Mouse (Mus musculus): ENCODE results near the gene Hist1h2bq.
"Not testable (repeated sequence)": the region's sequence is repeated elsewhere in the genome, so short reads cannot be mapped to it uniquely, and the experiment has no call there.

Gene Hist1h2bq

DNA sequence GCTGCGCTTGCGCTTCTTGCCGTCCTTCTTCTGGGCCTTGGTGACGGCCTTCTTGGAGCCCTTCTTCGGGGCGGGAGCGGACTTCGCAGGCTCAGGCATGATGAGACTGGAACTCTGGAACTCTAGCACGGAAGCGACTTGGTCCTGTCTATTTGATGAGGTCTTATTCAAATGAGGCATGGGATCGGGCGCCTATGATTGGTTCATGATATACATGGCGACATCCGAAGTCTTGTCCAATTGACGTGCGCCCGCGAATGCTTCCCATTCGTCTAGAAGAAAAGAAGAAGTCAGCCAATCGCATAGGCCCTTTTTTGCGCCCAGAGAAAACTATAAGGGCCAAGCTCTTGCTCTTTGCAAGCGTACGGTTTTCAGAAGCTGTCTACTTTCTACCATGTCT is at the start of gene Hist1h2bq, which contains the start of gene Hist1h2ao:
TSS of gene Hist1h2bq (minus strand) at position 125 of the 400 bp plus-strand sequence.
TSS of gene Hist1h2ao (plus strand) at position 393 of the 400 bp plus-strand sequence.
- DNase-seq (ENCODE audit: low spot score in 2 of 2) = not testable (repeated sequence)

DNA sequence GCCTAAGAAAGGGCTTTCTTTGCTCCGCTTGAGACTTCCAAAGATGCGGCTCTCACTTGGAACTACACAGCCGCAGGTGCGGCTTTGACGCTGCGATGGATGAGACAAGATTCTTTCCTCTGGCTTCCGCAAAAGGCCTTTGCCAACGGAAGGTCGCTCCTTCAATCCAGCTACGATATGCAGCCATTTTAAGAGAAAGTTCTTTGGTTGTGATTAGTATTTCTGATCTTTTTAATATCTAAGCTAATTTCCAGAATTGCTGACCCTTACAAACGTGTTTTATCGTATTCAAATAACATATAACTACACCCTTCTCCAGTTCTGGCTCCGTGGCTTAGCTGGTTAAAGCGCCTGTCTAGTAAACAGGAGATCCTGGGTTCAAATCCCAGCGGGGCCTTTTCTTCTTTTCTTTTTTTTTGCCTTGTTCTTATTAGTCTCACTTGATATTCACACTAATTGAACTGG is 45.7 kb upstream of the Hist1h2bq start:
- DNase-seq (ENCODE audit: low spot score in 2 of 2) = no peak

DNA sequence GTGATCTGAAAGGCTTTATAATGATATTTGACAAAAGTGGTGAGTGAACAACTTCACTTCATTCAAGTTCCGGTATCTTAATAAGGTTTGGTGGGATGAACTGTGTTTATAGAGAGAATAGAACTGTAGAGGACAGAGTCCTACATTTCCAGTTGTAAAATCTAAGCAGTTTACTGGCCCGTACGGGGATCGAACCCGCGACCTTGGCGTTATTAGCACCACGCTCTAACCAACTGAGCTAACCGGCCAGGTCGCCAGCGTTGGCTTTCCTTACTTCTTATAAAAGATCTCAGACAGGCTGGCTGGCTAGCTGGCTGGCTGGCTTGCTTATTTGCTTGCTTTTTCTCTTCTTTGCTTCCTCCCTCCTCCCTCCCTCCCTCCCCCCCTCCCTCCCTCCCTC is 45.1 kb upstream of the Hist1h2bq start:
- peak; percentile 55 for DNase-seq (ENCODE audit: low spot score in 2 of 2)

DNA sequence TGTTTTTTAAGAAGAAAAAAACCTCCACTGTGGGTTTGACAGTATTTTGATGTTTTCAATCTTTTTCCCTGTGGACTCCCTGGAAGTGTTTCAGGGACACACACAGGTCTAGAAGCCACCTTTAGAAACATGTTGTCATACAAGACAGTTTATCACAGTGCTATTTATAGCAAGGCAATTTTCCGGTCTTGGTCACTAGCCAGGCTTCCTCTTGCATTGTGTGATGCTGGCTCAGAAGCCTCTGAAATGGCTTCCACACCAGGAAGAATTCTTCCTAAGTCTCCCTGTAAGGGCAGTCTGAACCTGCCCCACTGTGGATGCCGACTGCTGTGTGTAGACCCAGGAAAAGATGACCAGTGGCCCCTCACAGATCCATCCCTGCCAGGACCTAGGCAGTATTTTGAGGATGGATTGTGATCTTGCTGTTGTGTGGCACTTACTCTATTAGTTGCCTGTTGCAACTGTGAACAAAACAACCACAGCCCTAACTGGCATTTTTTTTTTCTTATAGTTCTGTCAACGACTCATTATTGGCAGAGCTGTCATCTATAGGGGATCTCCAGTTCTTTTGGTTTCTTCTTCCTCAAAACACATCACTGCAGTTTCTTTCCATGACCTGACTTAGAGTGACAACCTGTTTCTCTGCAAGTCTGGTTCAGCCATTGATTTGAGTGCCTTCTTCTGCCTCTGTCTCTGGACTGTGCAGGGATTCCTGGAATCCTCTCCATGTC is 42.4 kb upstream of the Hist1h2bq start:
- DNase-seq (ENCODE audit: low spot score in 2 of 2) = no peak

DNA sequence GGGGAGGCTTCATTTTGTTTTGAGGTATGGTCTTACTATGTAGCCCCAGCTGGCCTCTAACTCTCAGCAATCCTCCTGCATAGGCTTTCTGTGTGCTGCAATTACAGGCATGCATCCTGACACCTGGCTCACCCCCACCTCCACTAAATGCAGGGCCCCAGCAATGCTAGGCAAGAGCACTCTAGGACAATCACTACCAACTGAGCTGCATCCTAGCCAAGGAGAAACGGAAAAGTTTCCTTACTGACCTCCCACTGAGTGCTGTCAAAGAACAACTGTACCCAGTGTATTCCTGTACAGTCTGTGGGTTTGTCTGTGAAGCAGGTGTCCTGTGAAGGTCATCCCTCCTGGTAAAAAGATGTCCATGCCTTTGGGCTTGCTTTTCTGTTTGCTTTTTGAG is 40.7 kb upstream of the Hist1h2bq start:
- DNase-seq (ENCODE audit: low spot score in 2 of 2) = not testable (repeated sequence)

DNA sequence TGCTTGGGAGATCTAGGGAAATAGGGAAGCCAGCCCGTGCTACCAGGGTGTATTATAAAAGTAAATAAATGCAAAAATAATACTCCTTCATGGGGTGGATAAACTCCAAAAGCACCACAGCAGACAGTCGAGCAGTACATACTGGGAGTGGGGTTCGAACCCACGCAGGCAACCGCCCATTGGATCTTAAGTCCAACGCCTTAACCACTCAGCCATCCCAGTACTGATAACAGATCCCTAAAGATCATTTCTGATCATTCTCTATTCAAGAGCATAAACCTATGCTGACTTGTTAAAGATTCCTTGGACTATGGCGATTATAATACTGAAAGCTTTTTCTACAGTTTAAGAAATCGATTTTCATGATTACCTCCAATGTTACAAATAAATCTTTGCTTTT is 37.9 kb upstream of the Hist1h2bq start:
- no peak for DNase-seq (ENCODE audit: low spot score in 2 of 2)

DNA sequence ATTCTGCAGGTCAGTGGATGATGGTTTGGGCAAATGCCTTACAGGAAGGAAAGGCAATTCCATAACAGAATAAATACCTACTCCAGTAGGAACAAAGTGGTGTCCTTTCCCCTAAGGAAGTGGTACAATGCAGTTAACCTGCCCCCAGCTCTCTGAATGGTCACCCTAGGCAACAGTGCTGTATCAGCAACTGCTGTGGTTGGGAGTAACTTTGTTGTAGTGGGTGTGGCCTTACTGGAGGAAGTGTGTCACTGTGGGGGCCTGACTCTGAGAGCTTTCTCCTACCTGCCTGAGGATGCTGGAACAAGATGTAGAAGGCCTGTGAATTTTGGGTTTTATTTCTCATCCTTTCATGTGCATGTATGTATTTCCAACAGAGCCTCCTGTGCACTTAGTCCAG is 36.4 kb upstream of the Hist1h2bq start:
- DNase-seq (ENCODE audit: low spot score in 2 of 2) = not testable (repeated sequence)

DNA sequence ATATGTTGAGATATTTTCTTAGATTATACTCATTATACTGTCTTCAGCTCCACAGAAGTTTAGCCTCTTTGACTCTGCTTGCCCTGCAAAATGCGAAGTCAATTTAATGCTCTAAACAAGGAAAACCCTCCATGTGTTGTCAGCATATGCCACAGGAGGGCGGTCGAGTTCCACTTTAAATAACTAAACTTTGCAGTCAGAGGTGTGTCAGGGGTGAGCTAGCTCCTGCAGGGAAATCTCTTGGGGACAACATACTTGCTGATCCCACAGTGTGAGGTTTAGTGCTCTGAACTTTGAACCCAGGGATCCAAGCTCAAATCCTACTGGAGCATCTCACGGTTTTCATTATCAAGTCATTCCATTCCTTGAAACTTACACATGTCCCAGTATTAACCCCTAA is 30.5 kb upstream of the Hist1h2bq start:
- DNase-seq (ENCODE audit: low spot score in 2 of 2) = not testable (repeated sequence)

DNA sequence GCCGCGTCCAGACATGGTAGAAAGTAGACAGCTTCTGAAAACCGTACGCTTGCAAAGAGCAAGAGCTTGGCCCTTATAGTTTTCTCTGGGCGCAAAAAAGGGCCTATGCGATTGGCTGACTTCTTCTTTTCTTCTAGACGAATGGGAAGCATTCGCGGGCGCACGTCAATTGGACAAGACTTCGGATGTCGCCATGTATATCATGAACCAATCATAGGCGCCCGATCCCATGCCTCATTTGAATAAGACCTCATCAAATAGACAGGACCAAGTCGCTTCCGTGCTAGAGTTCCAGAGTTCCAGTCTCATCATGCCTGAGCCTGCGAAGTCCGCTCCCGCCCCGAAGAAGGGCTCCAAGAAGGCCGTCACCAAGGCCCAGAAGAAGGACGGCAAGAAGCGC is 23.5 kb upstream of the Hist1h2bq start, which contains the start of the genes Hist1h2ap and Hist1h2br:
TSS of gene Hist1h2ap (minus strand) at position 47 of the 400 bp plus-strand sequence.
TSS of gene Hist1h2br (plus strand) at position 283 of the 400 bp plus-strand sequence.
- DNase-seq (ENCODE audit: low spot score in 2 of 2) = not testable (repeated sequence)

DNA sequence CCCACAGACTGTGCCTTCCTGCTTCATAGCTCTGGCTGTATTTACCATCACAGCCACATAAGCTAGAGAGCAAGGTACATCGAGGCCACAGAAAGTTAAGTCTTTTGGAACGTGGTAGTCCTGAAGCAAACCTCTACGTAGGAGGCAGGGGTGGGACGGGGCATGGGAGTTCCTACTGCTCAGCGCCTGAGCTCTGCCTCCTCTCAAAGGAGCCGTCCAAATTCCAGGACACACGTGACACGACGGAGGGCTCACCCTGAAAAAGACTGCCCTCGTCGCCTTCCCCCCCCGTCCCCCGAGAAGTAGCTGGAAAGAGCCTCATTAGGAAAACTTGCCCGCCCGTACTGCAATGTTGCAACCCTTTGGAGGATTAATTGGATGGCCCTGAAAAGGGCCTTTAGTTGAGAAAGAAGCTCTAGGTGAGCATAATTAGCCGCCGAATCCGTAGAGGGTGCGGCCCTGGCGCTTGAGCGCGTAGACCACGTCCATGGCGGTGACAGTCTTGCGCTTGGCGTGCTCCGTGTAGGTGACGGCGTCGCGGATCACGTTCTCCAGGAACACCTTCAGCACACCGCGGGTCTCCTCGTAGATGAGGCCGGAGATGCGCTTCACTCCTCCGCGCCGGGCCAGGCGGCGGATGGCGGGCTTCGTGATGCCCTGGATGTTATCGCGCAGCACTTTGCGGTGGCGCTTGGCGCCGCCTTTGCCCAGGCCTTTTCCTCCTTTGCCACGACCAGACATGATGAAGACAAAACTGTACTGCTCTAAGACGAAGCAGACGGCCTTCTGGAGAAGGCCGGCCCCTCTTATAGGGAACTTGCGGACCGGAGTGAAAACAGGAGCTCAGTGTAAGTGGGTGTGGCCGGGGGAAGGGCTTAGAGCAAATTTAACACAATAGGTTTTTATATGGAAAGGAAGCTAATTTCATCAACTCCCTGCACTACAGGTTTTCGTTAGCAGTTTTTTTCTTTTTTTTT is 21.7 kb upstream of the Hist1h2bq start, which contains the start of gene Hist1h4n:
TSS of gene Hist1h4n (minus strand) at position 779 of the 977 bp plus-strand sequence.
- not testable (repeated sequence) for DNase-seq (ENCODE audit: low spot score in 2 of 2)

DNA sequence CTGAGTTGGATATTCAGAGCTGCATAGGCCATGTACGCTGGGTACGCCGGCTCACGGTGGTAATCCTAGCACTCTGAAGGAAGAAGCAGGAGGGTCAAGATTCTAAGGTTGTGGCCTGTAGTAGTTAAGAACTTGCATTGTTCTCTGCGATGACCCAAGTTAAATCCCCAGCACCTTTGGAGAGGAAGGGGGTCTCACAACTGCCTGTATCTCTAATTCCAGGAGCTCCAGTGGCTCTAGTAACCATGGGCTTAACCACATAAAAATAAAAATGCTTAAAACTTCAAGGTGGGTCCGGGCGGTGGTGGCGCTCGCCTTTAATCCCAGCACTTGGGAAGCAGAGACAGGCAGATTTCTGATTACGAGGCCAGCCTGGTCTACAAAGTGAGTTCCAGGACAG is 20.3 kb upstream of the Hist1h2bq start:
- no peak for DNase-seq (ENCODE audit: low spot score in 2 of 2)

DNA sequence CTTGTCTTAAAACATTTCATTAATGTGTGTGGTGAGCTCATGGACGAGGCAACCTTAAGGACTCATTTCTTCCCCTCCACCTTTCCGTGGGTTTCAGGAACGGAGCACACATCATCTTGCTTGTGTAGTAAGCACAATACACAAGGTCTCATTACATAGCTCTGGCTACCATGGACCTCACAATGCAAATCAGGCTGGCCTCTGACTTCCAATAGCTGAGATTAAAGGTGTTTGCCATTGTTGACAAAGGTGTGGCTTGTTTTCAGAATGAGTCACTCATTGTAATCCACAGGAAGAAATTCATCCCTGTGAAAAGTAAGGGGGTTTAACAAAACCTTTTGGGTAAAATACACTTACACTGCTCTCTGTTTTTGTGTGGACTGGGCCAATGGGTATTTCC is 18.5 kb upstream of the Hist1h2bq start:
- DNase-seq (ENCODE audit: low spot score in 2 of 2) = no peak

DNA sequence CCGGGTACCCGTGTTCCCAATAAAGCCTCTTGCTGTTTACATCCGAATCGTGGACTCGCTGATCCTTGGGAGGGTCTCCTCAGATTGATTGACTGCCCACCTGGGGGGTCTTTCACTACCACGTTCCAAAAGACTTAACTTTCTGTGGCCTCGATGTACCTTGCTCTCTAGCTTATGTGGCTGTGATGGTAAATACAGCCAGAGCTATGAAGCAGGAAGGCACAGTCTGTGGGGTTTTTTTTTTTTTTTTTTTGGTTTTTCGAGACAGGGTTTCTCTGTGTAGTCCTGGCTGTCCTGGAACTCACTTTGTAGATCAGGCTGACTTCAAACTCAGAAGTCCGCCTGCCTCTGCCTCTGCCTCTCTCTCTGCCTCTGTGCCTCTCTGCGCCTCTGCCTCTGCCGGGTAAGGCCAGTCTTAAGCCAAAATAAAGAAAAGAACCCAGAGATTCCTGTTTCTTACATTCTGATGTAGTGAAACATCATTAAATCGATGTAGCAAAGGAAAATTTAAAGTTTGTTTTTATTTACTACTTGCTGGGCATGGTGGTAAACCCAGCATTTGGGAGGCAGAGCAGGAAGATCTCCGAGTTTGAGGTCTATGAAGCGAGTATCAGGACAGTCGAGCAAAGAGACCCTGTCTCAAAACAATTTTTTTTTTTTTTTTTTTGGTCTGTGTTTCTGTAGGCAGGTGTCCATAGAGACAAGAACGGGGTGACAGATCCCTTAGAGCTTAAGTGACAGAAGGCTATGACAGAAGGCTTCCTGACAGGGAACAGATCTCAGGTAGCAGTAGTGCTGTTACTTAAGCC is 10.3 kb upstream of the Hist1h2bq start:
- DNase-seq (ENCODE audit: low spot score in 2 of 2) = not testable (repeated sequence)

DNA sequence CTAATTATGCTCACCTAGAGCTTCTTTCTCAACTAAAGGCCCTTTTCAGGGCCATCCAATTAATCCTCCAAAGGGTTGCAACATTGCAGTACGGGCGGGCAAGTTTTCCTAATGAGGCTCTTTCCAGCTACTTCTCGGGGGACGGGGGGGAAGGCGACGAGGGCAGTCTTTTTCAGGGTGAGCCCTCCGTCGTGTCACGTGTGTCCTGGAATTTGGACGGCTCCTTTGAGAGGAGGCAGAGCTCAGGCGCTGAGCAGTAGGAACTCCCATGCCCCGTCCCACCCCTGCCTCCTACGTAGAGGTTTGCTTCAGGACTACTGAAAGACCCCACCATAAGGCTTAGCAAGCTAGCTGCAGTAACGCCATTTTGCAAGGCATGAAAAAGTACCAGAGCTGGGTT is 2.1 kb upstream of the Hist1h2bq start:
- not testable (repeated sequence) for DNase-seq (ENCODE audit: low spot score in 2 of 2)

DNA sequence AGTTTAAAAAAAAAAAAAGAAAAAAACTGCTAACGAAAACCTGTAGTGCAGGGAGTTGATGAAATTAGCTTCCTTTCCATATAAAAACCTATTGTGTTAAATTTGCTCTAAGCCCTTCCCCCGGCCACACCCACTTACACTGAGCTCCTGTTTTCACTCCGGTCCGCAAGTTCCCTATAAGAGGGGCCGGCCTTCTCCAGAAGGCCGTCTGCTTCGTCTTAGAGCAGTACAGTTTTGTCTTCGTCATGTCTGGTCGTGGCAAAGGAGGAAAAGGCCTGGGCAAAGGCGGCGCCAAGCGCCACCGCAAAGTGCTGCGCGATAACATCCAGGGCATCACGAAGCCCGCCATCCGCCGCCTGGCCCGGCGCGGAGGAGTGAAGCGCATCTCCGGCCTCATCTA is 1.5 kb upstream of the Hist1h2bq start, which contains the start of gene Hist1h4m:
TSS of gene Hist1h4m (plus strand) at position 208 of the 400 bp plus-strand sequence.
- peak; percentile 36 to 42 for DNase-seq (ENCODE audit: low spot score in 2 of 2)

DNA sequence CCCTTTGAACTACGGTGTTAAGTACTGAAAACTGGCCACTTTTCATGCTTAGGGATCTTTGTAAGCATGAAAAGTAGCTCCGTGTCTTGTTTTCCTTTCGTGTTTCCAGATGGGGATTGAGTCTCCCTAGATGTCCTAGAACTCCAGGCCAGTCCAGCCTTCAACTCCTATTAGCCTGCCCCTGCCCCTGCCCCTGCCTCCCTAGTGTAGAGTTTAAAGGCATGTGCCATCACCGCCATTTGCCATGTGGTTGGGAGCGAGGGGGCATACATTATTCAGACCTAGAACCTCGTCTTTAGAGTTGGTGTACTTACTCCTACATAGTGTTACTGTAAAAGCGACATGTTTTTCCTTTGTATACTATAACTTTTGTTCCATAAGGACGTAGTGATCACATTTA is 1.1 kb upstream of the Hist1h2bq start:
- not testable (repeated sequence) for DNase-seq (ENCODE audit: low spot score in 2 of 2)

DNA sequence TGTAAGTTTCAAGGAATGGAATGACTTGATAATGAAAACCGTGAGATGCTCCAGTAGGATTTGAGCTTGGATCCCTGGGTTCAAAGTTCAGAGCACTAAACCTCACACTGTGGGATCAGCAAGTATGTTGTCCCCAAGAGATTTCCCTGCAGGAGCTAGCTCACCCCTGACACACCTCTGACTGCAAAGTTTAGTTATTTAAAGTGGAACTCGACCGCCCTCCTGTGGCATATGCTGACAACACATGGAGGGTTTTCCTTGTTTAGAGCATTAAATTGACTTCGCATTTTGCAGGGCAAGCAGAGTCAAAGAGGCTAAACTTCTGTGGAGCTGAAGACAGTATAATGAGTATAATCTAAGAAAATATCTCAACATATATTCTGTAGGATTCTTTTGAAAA is 6.9 kb downstream of the Hist1h2bq start:
- DNase-seq (ENCODE audit: low spot score in 2 of 2) = not testable (repeated sequence)

DNA sequence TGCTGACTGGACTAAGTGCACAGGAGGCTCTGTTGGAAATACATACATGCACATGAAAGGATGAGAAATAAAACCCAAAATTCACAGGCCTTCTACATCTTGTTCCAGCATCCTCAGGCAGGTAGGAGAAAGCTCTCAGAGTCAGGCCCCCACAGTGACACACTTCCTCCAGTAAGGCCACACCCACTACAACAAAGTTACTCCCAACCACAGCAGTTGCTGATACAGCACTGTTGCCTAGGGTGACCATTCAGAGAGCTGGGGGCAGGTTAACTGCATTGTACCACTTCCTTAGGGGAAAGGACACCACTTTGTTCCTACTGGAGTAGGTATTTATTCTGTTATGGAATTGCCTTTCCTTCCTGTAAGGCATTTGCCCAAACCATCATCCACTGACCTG is 12.8 kb downstream of the Hist1h2bq start:
- not testable (repeated sequence) for DNase-seq (ENCODE audit: low spot score in 2 of 2)

DNA sequence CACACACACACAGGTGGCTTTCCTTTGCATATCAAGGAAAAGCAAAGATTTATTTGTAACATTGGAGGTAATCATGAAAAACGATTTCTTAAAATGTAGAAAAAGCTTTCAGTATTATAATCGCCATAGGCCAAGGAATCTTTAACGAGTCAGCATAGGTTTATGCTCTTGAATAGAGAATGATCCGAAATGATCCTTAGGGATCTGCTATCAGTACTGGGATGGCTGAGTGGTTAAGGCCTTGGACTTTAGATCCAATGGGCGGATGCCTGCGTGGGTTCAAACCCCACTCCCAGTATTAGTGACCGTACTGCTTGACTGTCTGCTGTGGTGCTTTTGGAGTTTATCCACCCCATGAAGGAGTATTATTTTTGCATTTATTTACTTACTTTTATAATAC is 14.4 kb downstream of the Hist1h2bq start:
- no peak for DNase-seq (ENCODE audit: low spot score in 2 of 2)

DNA sequence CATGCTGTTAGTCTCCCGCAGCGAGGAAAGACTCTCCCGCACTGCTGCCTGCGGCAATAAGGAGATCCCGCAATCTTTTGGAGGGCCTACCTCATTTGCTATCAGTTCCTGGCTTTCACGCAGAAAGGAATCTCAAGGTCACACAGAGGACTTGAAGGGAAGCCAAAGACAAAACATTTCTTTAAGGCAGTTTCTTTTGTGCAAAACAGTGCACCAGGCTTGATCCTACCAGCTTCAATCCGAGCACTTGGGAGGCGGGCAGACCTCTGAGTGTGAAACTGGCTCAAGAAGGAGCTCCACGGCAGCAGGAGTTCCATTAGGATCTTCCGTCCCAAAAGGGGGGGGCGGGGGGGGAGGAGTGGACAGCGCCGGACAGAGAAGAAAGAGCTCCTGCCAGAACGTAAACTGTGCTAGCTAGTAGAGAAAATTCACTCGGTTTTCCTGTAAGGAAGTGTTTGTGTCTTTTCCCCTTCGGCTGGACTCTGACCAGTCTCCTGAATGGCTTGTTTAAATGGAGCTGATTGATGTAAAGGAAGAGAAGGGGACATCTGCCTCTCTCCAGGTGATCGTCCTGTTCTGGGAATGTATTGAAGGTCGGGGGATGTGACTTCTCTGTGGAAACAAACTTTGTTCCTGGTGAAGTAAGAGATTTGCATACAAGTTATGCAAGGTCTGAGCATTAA is 19.3 kb downstream of the Hist1h2bq start:
- no peak for DNase-seq (ENCODE audit: low spot score in 2 of 2)
